Comparison of ENCODE assay signal across 17 mouse cellular contexts in genomic region chr5:110928289-110928688, GRCm38 (mm10). TPM values are rescaled to one million over a fixed set of nuclear protein-coding genes. Genes with fewer than 3 reads are reported as not detected.
DNase-seq lines count a peak whose midpoint lies in the region; ATAC-seq lines count a peak whose summit lies in the region.
"Had no signal": no experiment of that assay in that cellular context is flagged by ENCODE, and none has a peak within 500 bp of the region (broad histone marks: within the 10 kb centered on the region; RNA-seq: fewer than 3 reads in every experiment).

No protein-coding gene starts in this region.

- no peak overlapping the region for H3K4me3 ChIP-seq in lung, embryonic 16.5 days (ENCODE audit: low read length)
- H3K4me3 ChIP-seq in embryonic facial prominence, embryonic 15.5 days (replicated peaks): no peak overlapping the region
- H3K4me3 ChIP-seq in stomach, embryonic 16.5 days (replicated peaks; ENCODE audit: low read length): no peak overlapping the region
- H3K4me3 ChIP-seq: erythroblast, embryonic 14.5 days; intestine, embryonic 15.5 days; liver, embryonic 13.5 days; midbrain, embryonic 13.5 days had no signal

- peak; percentile 26; the same call in 1 of the 2 replicates for ATAC-seq in lung, embryonic 16.5 days (ENCODE audit: low read depth)
- peak; percentile 70; the same call in 1 of the 2 replicates for ATAC-seq in embryonic facial prominence, embryonic 15.5 days (ENCODE audit: insufficient number of reproducible peaks, low FRiP score, low TSS enrichment, low read depth)
- ATAC-seq in stomach, embryonic 16.5 days (ENCODE audit: insufficient read depth, low FRiP score): peak; percentile 47; the same call in 1 of the 2 replicates
- ATAC-seq: activated CD4-positive, CD25-positive, alpha-beta regulatory T cell, adult 4 months; intestine, embryonic 15.5 days; midbrain, embryonic 13.5 days had no signal

- H3K36me3 ChIP-seq in lung, embryonic 16.5 days (ENCODE audit: control insufficient read depth, insufficient read depth, low read length): no peaks in the 10 kb centered on the region
- H3K36me3 ChIP-seq in embryonic facial prominence, embryonic 15.5 days: 0 out of 2 replicates have a peak, but pooled peaks cover 10% of the 10 kb centered on the region
- no peaks in the 10 kb centered on the region for H3K36me3 ChIP-seq in stomach, embryonic 16.5 days (ENCODE audit: control insufficient read depth, insufficient read depth, low read length)
- H3K36me3 ChIP-seq: intestine, embryonic 15.5 days; liver, embryonic 13.5 days had no signal

- no peak overlapping the region for H3K27ac ChIP-seq in lung, embryonic 16.5 days (ENCODE audit: low read length)
- H3K27ac ChIP-seq in embryonic facial prominence, embryonic 15.5 days (replicated peaks): peak overlapping the region; percentile 55
- peak overlapping the region; percentile 25; the same call in 1 of the 2 replicates for H3K27ac ChIP-seq in stomach, embryonic 16.5 days (ENCODE audit: low read length)
- H3K27ac ChIP-seq: intestine, embryonic 15.5 days; kidney, postnatal 0 days; liver, embryonic 13.5 days; macrophage; midbrain, embryonic 13.5 days had no signal

- peak; percentile 15 for DNase-seq in gastrocnemius, postnatal 25 days
- DNase-seq in gastrocnemius, postnatal 36 days: no peak
- DNase-seq in lung, postnatal 10 days: no peak
- DNase-seq in adrenal gland, postnatal 36 days: no peak
- DNase-seq: cerebellum, adult 2 months; layer of hippocampus, adult 9-11 months; liver, embryonic 13.5 days; right cerebral cortex, postnatal 25 days had no signal

- no peak overlapping the region for H3K4me2 ChIP-seq in lung, embryonic 16.5 days (ENCODE audit: low read depth, low read length)
- H3K4me2 ChIP-seq in embryonic facial prominence, embryonic 15.5 days (replicated peaks): no peak overlapping the region
- no peak overlapping the region for H3K4me2 ChIP-seq in stomach, embryonic 16.5 days (ENCODE audit: low read depth, low read length)
- H3K4me2 ChIP-seq: intestine, embryonic 15.5 days; liver, embryonic 13.5 days; midbrain, embryonic 13.5 days had no signal

- intact Hi-C loops in gastrocnemius, postnatal 36 days (cut with DNase I): no loop called here

- no peaks in the 10 kb centered on the region for H3K27me3 ChIP-seq in lung, embryonic 16.5 days (ENCODE audit: control insufficient read depth, insufficient read depth, low read depth, low read length)
- no peaks in the 10 kb centered on the region for H3K27me3 ChIP-seq in embryonic facial prominence, embryonic 15.5 days
- H3K27me3 ChIP-seq in stomach, embryonic 16.5 days (ENCODE audit: control insufficient read depth, insufficient read depth, low read length): no peaks in the 10 kb centered on the region
- H3K27me3 ChIP-seq: intestine, embryonic 15.5 days; liver, embryonic 13.5 days; midbrain, embryonic 13.5 days had no signal

- WGBS in lung, embryonic 16.5 days: 44% methylated on average over 3 of the region's 3 CpGs
- 38% methylated on average over 3 of the region's 3 CpGs for whole genome bisulfite sequencing in embryonic facial prominence, embryonic 15.5 days
- 28% methylated on average over 3 of the region's 3 CpGs for WGBS in stomach, embryonic 16.5 days

- H3K9me3 ChIP-seq in lung, embryonic 16.5 days (ENCODE audit: control insufficient read depth, low read length): no peaks in the 10 kb centered on the region
- no peaks in the 10 kb centered on the region for H3K9me3 ChIP-seq in embryonic facial prominence, embryonic 15.5 days (replicated peaks)
- no peaks in the 10 kb centered on the region for H3K9me3 ChIP-seq in stomach, embryonic 16.5 days (replicated peaks; ENCODE audit: control insufficient read depth, low read length)
- H3K9me3 ChIP-seq: intestine, embryonic 15.5 days; liver, embryonic 13.5 days; midbrain, embryonic 13.5 days had no signal

- no peak overlapping the region for H3K9ac ChIP-seq in lung, embryonic 16.5 days (ENCODE audit: low read length)
- H3K9ac ChIP-seq in embryonic facial prominence, embryonic 15.5 days: no peak overlapping the region
- no peak overlapping the region for H3K9ac ChIP-seq in stomach, embryonic 16.5 days (ENCODE audit: low read length)
- H3K9ac ChIP-seq: intestine, embryonic 15.5 days; liver, embryonic 13.5 days; midbrain, embryonic 13.5 days had no signal

- H3K4me1 ChIP-seq in lung, embryonic 16.5 days (replicated peaks; ENCODE audit: control insufficient read depth, insufficient read depth, low read length): no peaks in the 10 kb centered on the region
- no peaks in the 10 kb centered on the region for H3K4me1 ChIP-seq in embryonic facial prominence, embryonic 15.5 days
- H3K4me1 ChIP-seq in stomach, embryonic 16.5 days (ENCODE audit: control insufficient read depth, insufficient read depth, low read length): 0 out of 2 replicates have a peak, but pooled peaks cover 5% of the 10 kb centered on the region
- H3K4me1 ChIP-seq: intestine, embryonic 15.5 days; liver, embryonic 13.5 days; midbrain, embryonic 13.5 days had no signal

RNA-seq across cellular contexts. Expression of gene Ttc28, which starts 48.7 kb away (rescaled TPM):
- 10 to 100 TPM; 12.4 to 15.0 TPM for total RNA-seq in gastrocnemius, postnatal 25 days (2021)
- 10 to 100 TPM; 12.6 to 13.9 TPM for total RNA-seq in gastrocnemius, postnatal 36 days (2021)
- polyA plus RNA-seq in lung, embryonic 16.5 days (2015; fragmentation: Nextera tagmentation; extraction: Ambion mirVana): 8.4 and 8.7 TPM in 2 replicates
- 12.6 and 12.7 TPM in 2 replicates for polyA plus RNA-seq in embryonic facial prominence, embryonic 15.5 days (2015; fragmentation: Nextera tagmentation; extraction: Ambion mirVana)
- polyA plus RNA-seq in stomach, embryonic 16.5 days (2015; fragmentation: Nextera tagmentation; extraction: Ambion mirVana): 7.5 and 9.0 TPM in 2 replicates
- 10 to 100 TPM; 18.5 to 21.9 TPM for total RNA-seq in adrenal gland, postnatal 36 days (2021)
